Mouse (Mus musculus) mouse embryonic stem cell (cell line): ENCODE measurements around the gene Hcrt.
"Not testable (repeated sequence)": the region's sequence is repeated elsewhere in the genome, so short reads cannot be mapped to it uniquely, and the experiment has no call there.

Experiments used
- in situ Hi-C, 2 experiments: fragments of 300-500 bp; cut with MboI; formaldehyde crosslinking; loops; 1 replicate in 1 of 2; 3 replicates in 1 of 2; pipeline ENCODE4 v1.14.3; 2019 to 2020; ENCODE audit warnings: low sequenced_read_pairs in 2 of 2, low pct_unique_long_range_greater_than_20kb in 1 of 2, mixed read lengths in 1 of 2; ENCODE audit not compliant: unreplicated experiment in 1 of 2

The Hcrt gene

DNA sequence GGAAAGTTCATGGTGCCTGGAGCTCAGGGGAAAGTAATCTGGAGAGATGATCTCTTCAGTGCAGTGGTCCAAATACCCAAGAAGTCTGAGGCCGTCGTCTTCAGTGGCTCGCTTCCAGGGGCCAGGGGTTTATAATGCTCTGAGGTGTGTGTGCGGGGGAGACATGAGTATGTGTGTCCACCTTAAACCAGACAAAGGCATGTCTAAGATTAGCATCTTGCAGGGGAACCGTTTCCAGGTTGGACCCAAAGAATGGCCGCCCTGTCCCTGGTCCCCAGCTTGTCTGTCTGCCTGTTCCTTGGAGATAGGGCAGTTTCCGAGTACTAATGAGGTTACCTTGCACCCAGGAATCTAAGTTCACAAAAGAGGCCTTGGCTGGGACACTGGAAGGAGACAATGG, at the start of gene Hcrt:
Gene Hcrt, minus strand, starts transcription at position 101 of the 400 bp plus-strand sequence.
- in situ Hi-C loops, result no loop called here

DNA sequence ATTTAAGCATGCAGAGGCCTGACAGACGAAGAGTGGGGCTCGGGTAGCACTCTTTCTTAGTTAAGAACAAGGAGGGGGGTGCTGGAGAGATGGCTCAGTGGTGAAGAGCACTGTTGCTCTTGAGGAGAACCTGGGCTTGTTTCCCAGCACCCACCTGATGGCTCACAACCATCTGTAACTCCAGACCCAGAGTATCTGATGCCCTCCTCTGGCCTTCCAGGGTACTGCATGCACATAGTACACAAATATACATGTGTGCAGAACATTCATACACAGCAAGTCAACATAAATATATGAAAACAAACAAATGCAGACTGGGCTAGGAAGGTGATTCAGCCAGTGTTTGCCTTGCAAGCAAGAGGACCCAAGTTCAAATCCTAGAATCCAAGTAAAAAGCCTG, 48.4 kb upstream of the Hcrt start:
- in situ Hi-C loops, result no loop called here

DNA sequence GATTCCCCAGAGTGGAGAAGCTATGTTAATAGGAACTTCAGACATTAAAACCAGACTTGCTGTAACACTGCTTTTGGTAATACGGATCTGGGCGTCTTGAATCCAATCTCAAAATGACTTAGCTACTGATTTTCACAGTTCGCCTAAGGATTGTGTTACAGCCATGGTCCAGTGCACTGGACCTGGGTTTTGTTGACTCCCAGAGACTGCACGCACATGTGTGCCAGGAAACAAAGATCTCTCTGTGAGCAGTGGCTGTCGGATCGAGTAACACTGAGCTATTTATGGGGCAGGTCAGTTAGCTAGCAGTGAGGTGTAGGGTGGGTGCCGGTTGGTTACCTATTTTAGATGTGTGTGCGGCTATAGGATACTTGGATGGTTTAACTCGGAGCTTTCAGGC, 47.8 kb upstream of the Hcrt start:
- in situ Hi-C loops, result no loop called here

DNA sequence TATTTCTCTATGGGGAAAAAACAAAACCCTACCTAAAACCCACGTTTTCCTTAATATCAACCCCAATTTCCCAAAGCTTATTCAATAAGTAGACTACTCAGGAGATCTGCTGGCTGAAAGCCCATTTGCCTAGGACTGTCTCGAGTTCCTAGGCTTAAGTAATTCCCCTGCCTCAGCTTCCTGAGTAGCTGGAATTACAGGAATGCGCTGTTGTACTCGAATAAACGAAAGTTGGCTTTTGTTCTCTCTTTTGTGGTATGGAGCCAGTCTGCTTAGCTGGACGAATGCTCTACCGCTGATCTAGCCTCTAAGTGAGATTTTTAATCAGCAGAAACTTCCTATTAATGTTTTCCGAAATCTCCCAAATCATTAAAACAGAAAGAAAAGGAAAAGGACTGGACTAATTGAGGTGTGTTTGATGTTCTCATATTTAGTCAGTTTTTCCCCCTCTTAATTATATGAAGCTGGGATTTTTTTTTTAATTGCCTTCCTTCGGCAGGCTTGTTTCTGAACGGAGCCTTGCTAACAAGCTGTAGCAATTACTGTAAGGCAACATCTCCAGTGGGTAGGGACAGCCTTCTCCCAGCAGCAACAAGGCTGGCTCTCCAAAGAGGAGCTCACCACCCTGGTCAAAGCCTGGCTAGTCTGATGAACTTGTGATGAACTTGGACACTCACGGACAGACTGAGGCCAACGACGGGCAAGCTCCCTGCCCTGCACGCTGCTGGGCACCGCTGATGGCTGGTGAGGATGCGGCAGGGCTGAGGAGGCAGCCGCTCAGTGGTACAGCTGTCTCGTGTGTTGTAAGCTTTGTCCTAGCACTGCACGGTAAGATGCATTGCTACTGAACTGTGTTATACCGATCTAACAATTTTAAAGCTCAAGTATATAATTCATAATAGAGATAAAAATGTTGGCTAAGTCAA, 43.9 kb upstream of the Hcrt start:
- in situ Hi-C loops, result no loop called here

DNA sequence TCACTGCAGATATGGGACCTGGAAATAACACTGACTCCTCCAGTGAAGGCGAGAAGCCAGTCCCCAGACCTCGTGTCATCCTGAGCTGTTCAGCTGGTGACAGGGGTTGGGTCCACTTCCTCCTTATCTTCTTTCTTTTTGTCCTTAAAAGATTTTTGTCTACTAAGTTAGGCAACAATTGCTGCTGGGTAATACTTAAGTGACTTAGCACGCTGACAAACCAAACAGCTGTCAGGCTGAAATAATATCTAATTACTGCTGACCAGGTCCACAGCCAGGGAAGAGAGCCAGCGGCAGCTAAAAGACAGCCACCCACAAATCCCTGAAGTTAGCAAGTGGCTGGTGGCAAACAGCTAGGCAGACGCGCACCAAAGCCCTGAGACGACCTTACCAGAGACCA, 42.8 kb upstream of the Hcrt start:
- in situ Hi-C loops, result no loop called here

DNA sequence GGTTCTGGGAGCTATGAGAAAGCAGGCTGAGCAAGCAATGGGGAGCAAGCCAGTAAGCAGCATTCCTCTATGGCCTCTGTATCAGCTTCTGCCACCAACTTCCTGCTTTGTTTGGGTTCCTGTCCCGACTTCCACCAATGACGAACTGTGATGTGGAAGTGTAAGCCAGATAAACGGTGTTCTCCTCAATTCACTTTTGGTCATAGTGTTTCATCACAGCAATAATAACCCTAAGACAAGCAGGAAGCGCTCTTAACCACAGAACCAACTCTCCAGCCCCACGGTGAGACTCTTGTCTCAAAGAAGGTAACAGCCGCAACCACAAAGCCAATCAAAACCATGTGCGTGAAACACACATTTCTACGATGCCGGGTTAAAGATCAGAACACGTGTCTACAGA, 41.7 kb upstream of the Hcrt start:
- in situ Hi-C loops, result no loop called here

DNA sequence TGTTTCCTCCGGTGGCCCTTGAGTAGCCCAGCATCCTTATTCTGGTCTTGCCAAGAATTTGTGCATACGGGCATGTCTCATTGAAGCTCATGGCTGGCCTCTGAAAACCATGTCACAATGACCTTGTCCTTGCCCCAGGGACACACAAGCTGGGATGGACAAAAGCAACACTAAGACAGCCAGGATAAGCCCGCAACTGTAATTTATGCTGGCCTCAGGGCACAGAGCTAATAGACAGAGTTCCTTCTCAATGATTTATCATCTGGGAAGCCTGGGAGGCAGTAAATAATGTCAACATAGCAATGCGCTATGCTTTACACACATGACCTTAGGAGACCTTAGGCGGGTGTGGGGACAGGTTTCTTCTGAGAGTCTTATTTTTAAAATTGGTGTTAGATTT, 36.7 kb upstream of the Hcrt start:
- in situ Hi-C loops, result no loop called here

DNA sequence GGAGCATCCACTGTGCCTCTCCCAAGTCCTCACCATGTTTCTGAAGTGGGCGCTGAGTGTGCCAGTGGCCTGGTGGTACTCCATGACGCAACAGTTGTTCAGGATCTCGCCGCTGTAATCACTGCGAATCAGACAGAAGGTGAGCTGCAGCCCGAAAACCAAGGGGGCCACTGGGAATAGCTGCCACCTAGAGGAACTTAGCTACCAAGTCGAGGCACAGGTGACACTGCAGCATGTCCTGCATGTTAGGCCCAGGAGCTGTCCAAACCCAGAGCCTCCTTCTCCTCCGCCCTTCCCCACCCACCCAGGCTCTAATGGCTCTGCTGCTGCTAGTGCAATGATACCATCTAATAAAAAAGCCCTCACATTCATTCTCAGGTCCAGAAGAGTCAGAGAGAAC, 33.9 kb upstream of the Hcrt start:
- in situ Hi-C loops, result no loop called here

DNA sequence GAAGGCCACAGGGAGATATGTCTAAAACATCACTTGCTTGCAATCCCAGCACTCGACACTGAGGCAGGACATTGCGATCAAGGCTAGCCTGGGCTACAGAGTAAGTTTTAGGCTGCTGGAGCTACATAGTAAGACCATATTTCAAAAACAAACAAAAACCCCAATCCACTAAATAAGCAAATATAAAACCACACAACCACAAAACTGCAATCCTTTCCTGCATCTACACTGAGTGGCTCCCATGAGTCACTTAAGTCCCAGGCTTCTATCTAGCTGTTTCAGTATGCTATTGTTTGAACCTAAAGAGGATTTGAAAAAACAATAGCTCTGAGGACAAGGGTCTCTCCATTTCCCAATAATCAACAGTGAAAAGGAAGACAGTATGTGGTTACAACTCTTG, 32.7 kb upstream of the Hcrt start:
- in situ Hi-C loops, result no loop called here

DNA sequence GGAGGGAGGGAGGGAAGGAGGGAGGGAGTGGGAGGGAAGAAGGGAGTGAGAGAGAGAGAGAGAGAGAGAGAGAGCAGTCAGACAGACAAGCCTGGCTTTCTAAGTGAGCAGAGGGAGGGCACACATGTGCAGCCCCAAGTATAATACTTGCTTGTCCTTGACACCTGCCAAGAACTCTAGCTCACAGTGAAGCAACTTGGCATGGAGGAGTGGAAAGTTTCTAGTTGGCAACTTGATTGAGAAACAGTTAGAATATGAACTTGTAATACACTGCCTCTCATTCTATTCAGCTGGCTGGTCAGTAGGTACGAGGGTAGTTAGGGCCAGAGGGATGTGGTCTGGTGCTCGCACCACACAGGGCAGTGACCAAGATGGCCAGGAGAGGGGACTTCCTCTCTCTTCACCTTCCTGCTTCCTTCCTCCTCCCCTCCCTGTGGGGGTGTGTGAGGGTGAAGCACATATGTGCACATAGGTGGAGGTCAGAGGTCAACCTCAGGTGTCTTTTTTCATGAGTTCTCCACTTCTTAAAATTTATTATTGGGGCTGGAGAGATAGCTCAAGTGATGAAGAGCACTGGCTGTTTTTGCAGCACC, 28.8 kb upstream of the Hcrt start:
- in situ Hi-C loops, result no loop called here

DNA sequence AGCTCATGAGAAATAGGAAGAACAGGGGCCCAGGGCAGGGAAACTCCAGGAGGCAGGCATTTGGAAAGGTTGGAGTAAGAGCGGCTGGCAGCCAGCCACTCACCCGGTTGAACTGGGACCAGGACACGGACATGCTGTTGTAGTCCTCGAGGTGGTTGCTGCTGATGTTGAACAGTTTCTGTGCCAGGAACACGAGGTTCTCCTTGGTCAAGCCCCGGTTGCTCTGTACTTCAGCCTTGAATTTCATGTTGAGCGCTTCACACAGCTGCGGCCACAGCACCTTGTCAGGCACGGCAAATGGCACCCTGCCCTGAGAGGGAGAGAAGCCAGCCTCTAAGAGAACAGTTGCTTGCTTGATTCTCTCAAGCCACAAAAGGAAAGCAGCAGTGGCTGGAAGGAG, 27.9 kb upstream of the Hcrt start:
- in situ Hi-C loops, result not testable (repeated sequence)

DNA sequence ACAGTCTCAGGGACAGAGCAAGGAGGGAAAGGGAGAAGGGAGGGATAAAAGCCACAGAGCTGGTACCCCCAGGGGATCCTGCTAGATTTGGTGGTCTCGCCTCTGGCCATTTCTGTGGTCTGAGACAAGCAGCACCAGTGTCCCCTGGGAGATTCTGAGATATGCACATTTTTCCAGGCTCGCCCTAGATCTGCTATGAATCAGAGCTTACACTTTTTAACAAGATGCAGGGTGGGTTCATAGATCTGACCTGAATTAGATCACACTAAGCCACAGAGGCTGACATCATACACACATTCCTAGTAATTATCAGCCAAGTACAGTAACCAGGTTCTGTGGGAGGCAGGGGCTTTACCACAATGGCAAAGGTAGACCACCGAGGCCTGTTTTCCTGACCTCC, 27.0 kb upstream of the Hcrt start:
- in situ Hi-C loops, result no loop called here

DNA sequence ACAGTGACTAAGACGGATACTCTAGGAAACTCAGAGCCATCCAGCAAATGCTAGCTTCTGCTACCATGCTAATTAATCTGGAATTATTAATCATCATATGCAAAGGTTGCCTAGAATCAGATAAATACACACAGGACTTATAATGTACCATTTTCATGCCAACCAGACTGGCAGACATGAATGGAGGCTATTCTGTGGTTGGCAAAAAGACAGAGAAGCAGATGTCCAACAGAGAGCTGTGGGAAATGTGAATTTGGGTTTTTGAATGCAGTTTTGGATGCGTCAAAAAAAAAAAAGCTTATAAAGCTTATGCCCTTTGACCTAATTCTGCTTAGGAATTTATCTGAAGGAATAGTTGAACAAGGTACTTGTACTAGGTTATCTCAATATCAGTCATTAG, 23.0 kb upstream of the Hcrt start:
- in situ Hi-C loops, result no loop called here

DNA sequence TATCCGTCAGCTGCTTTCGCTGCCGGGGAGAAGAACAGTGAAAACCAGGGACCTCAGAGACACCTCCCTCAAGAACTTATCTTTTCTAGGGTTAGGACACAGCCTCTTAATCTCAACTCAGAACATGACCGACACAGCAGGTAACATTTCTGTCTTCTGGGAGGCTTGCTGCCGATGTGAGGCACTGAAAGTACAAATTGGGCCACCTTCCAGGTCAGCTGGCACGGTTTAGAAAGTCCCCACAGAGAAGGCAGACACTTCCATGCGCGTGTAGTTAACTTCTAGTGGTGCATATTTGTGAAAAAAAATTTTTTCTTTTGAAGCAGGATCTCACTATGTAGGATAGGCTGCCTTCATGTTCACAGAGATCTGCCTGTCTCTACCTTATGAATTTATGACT, 21.6 kb upstream of the Hcrt start:
- in situ Hi-C loops, result no loop called here

DNA sequence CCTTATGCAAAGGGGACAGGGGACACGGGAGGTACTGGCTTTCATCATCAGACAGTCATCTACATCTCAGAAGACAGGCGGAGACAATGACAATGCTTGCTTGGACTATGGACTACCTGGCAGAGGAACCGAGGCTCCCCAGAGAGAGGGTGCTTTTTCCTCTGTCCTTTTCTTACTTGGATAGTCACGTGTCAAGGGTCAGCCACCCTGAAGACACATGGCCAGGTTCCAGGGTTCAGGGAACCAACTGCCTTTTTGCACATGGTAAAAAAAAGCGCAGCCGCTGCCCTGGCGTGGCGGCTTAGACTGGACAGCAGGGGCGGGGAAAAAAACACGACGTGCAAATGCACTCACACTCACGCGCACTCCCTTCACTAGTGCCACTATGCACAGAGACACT, 19.8 kb upstream of the Hcrt start:
- in situ Hi-C loops, result no loop called here

DNA sequence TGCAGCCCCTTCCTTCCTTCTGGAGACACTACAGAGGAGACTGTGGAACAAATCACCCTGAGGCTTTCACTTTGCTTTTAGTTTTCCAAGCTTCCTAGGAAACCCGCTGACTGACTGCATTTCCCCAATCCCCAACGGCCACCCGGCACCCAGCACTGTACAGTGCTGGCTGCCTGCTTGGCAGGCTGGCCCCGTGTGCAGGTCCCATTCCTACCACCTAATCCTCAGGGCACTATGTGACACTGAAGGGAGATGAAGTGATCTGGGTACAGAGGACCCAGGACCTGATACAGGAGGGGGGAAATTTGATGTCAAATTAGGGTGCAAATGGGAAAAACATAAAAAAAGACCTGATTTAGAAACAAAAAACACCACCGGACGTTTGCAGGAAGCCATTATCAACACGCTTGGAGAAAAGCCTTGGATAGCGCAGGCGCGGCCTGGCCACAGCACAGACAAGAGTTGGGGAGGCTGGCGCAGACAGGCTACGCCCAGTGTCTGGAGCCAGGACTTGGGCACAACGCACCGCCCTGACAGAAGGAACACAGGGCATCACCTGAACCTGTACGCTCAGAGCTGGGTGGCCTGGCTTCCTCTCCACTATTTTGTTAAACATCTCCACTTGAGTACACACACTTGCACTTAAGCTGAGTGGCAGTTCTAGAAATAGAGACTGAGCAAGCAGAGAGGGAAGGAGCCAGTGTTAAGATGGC, 19.2 kb upstream of the Hcrt start:
- in situ Hi-C loops, result no loop called here

DNA sequence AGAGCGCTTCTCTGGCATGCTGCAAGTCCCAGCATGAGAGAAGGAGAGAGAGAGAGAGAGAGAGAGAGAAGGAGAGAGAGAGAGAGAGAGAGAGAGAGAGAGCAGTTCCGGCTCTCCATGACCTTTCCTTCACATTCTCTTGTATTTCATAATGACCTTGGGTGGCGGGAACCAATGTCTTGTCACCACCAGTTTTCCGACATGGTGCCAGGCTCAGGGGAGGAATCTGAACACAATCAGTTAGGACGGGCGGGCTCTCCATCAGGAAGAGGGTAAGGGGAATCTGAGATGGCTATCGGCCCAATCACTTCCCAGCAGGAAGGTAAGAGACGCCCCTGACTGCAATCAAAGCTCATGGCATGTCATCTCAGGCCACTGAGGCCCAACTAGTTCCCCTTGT, 17.5 kb upstream of the Hcrt start:
- in situ Hi-C loops, result no loop called here

DNA sequence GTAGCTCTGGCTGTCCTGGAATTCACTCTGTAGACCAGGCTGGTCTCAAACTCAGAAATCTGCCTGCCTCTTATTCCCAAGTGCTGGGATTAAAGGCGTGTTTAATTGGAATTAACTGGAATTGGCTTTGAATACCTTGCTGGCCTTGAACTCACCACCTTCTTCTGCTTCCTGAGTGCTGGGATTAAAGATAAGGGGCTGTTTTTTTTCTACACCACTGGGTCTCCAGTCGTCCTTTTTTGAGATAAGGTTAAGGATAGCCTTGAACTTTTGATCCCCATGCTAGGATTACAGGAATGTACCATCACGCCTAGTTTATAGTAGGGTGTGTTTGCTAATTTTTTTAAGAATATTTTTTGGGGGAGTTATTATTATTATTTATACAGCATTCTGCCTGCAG, 15.3 kb upstream of the Hcrt start:
- in situ Hi-C loops, result no loop called here

DNA sequence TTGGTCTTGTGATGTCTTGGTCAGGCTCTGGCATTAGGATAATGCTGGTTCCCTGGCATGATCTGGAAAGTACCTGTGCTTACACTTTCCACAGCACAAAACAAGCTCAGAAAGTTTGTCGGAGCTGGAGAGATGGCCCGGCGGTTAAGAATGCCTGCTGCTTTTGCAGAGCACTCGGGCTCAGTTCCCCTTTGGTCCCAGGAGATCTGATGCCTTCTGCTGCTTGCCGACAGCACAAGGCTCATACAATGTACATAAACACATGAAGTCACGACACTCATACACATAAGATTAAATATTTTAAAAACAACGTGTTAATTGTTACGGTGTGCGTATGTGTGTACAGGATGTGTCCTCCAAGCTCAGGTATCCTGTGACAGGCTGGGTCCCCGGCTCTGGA, 13.2 kb upstream of the Hcrt start:
- in situ Hi-C loops, result no loop called here

DNA sequence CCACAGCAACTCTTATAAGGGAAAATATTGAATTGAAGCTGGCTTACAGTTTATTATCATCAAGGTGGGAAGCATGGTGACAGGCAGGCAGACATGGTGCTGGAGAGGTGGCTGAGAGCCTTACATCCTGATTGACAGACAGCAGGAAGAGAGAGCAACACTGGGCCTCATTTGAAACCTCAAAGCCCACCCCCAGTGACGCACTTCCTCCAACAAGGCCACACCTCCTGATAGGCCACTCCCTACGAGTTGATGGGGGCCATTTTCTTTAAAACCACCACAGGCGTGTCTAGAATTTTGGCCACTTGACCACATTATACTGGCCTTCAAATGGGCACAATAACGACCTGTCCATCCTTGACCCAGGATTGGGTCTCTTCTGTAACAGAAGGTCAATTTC, 11.5 kb upstream of the Hcrt start:
- in situ Hi-C loops, result no loop called here
